Mouse (Mus musculus) neural tube, embryonic 14.5 days (tissue): ENCODE measurements around the gene Fry. TPM values are rescaled to one million over a fixed set of nuclear protein-coding genes. Genes with fewer than 3 reads are reported as not detected.

Source experiments
- ATAC-seq: fragments of 200-750 bp; cut with Nextera tagmentation; 2 replicates; pipeline ENCODE4 v1.8.0; 2017; ENCODE audit warnings: low read depth, mild to moderate bottlenecking, moderate TSS enrichment, moderate library complexity
- H3K27ac ChIP-seq: fragments of 300-500 bp; sonication (generic); 2 replicates; pipeline ENCODE4 v1.5.1; 2014; ENCODE audit warnings: low read depth, mild to moderate bottlenecking, control low read depth, low read length, moderate library complexity, mixed read lengths
- H3K27me3 ChIP-seq: fragments of 300-500 bp; sonication (generic); 2 replicates; pipeline ENCODE4 v1.6.1; 2014; ENCODE audit warnings: low read length; ENCODE audit not compliant: control insufficient read depth, insufficient read depth
- H3K36me3 ChIP-seq: fragments of 300-500 bp; sonication (generic); 2 replicates; pipeline ENCODE4 v1.6.1; 2014; ENCODE audit warnings: low read length, mixed read lengths; ENCODE audit not compliant: control insufficient read depth, insufficient read depth
- H3K4me1 ChIP-seq: fragments of 300-500 bp; sonication (generic); 2 replicates; pipeline ENCODE4 v1.6.1; 2014; ENCODE audit warnings: low read length; ENCODE audit not compliant: control insufficient read depth, insufficient read depth
- H3K4me2 ChIP-seq: fragments of 300-500 bp; sonication (generic); 2 replicates; pipeline ENCODE4 v1.6.1; 2014; ENCODE audit warnings: mild to moderate bottlenecking, low read depth, low read length, control low read depth
- H3K4me3 ChIP-seq: fragments of 300-500 bp; sonication (generic); 2 replicates; pipeline ENCODE4 v1.5.1; 2014; ENCODE audit warnings: low read depth, low read length, control low read depth, mixed read lengths
- H3K9ac ChIP-seq: fragments of 300-500 bp; sonication (generic); replicated peaks from 2 replicates; pipeline ENCODE4 v1.6.1; 2014; ENCODE audit warnings: low read depth, mild to moderate bottlenecking, control low read depth, low read length, mixed read lengths
- H3K9me3 ChIP-seq: fragments of 300-500 bp; sonication (generic); 2 replicates; pipeline ENCODE4 v1.6.1; 2016; ENCODE audit warnings: low read length; ENCODE audit not compliant: control insufficient read depth
- WGBS: fragments of 180-500 bp; shearing (Covaris S2); extraction: QIAGEN DNeasy Blood & Tissue Kit; methylation state at CpG from one replicate; pipeline ENCODE4 v1.1.7; 2014; 5-methylcytosine and 5-hydroxymethylcytosine counted together
- polyA plus RNA-seq: library from polyadenylated mRNA; unstranded; fragments of >200 nt; fragmentation: Nextera tagmentation; extraction: Ambion mirVana; gene quantifications from 2 replicates; pipeline ENCODE4 v1.2.1, GENCODE M21; 2014

The Fry gene
- polyA plus RNA-seq, 1 experiment from 2014 or later, result 85.1 TPM

- no peak overlapping the region for H3K27ac ChIP-seq
- no peak overlapping the region for H3K9ac ChIP-seq
Measured at GRCm38 (mm10) chr5:150451281-150452003, 333.0 kb downstream of the Fry start.

GRCm38 (mm10) chr5:150452004-150452626 lies 333.7 kb downstream of the Fry start:
- no peak overlapping the region for H3K27ac ChIP-seq
- 37% methylated on average over 1 of the region's 1 CpGs for WGBS
- H3K4me3 ChIP-seq, result no peak overlapping the region
- no peak overlapping the region for H3K9ac ChIP-seq
- peaks cover 80% of the 10 kb centered on the region for H3K36me3 ChIP-seq
- no peaks in the 10 kb centered on the region for H3K27me3 ChIP-seq
- no peaks in the 10 kb centered on the region for H3K4me1 ChIP-seq
- no peak for ATAC-seq
- H3K9me3 ChIP-seq, result no peaks in the 10 kb centered on the region
- no peak overlapping the region for H3K4me2 ChIP-seq

More at GRCm38 (mm10) chr5:150451281-150452003, 333.0 kb downstream of the Fry start:
- Histone ChIP-seq H3K4me1 (no peaks in the 10 kb centered on the region), H3K4me3 (no peak overlapping the region), H3K36me3 (peaks cover 76% of the 10 kb centered on the region), H3K9me3 (no peaks in the 10 kb centered on the region), H3K27me3 (no peaks in the 10 kb centered on the region), H3K4me2 (no peak overlapping the region)
- WGBS, result 83% methylated on average over 9 of the region's 9 CpGs
- no peak for ATAC-seq

- no peak for ATAC-seq
- Histone ChIP-seq H3K4me1 (no peaks in the 10 kb centered on the region), H3K4me2 (no peak overlapping the region), H3K27ac (no peak overlapping the region), H3K27me3 (no peaks in the 10 kb centered on the region), H3K4me3 (no peak overlapping the region), H3K9ac (no peak overlapping the region), H3K36me3 (peaks cover 81% of the 10 kb centered on the region), H3K9me3 (no peaks in the 10 kb centered on the region)
Measured at GRCm38 (mm10) chr5:150452671-150453070, 334.2 kb downstream of the Fry start.

GRCm38 (mm10) chr5:150453490-150453889 lies 335.0 kb downstream of the Fry start:
- Histone ChIP-seq H3K36me3 (peaks cover 80% of the 10 kb centered on the region), H3K4me2 (no peak overlapping the region), H3K27me3 (no peaks in the 10 kb centered on the region), H3K9ac (no peak overlapping the region), H3K27ac (no peak overlapping the region), H3K4me1 (0 out of 2 replicates have a peak, but pooled peaks cover 3% of the 10 kb centered on the region), H3K9me3 (no peaks in the 10 kb centered on the region), H3K4me3 (no peak overlapping the region)
- WGBS, result 89% methylated on average over 4 of the region's 4 CpGs
- ATAC-seq, result no peak

DNA sequence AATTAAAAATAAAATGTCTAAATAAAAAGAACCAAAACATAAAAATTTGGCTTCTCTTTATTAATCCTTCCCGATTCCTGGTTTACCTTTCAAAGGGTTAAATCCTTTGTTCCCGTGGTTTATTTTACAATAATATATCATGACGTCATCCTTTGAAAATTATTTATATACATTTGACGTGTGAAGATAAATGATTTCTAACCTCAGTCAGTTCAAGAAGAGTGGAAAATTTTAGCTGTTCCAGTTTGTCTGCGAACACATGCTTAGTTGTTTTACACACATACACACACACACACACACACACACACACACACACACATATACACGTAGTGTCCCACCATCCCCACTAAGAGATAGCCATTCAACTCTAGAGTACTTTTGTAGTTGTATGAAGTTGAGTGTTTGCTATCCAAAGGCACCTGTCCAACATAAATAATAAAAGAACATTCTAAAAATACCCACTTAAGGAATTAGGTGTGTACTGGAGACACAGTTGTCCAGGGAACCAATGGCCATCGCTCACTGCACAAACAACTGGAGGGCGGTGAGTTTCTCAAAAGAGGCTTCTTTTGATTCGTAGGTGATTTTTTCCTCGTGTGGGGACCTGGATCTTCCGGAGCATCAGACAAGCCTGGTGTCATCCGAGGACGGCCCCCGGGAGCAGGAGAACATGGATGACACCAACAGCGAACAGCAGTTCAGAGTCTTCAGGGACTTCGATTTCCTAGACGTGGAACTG lies 338.9 kb downstream of the Fry start:
- 82% methylated on average over 17 of the region's 17 CpGs for WGBS
- Histone ChIP-seq H3K4me3 (no peak overlapping the region), H3K27me3 (no peaks in the 10 kb centered on the region), H3K9ac (no peak overlapping the region), H3K4me1 (0 out of 2 replicates have a peak, but pooled peaks cover 4% of the 10 kb centered on the region), H3K4me2 (no peak overlapping the region), H3K36me3 (peaks cover 53% of the 10 kb centered on the region), H3K9me3 (no peaks in the 10 kb centered on the region), H3K27ac (no peak overlapping the region)
- ATAC-seq, result no peak

DNA sequence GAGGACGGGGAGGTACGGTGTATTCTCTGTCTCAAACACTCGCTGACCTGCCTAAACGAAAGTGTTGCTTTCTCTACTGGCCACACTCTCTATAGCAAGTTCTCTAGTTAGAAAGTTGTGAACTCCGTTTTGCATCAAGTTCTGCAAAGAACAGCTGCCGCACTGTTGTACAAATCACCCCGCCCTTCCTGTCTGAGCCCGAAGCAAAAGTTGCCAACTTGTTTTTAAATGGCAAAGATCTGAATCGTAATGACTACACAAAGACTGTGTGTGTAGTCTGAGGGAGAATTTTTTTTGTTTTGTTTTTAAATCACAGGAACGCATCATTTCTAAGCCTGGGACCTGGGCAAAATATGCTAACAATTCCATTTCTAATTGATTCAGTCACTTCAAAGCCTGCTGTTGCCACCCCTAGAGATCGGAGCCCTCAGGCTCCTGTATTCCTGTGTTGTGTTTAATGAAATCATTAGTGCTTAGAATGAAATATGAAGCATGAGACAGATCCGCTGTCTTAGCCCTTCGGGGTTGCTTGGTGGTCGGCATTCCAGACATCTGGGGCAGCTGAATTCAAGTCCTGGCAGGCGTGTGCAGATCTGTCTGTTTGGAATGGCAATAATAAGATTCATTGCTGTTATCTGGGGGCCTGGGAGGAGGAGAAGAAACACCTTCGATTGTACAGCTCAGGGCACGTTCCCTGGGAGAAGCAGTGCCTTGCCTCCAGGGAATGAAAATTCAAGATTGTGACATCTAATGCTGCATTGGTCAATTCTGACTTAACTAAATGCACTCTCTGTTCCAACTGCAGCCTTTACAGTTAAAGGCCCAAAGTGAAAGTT lies 339.7 kb downstream of the Fry start:
- 35% methylated on average over 17 of the region's 17 CpGs for WGBS
- H3K9ac ChIP-seq, result no peak overlapping the region
- no peaks in the 10 kb centered on the region for H3K9me3 ChIP-seq
- no peak overlapping the region for H3K27ac ChIP-seq
- peaks cover 45% of the 10 kb centered on the region for H3K36me3 ChIP-seq
- H3K4me2 ChIP-seq, result no peak overlapping the region
- no peak overlapping the region for H3K4me3 ChIP-seq
- no peaks in the 10 kb centered on the region for H3K27me3 ChIP-seq
- peak; percentile 70; the same call in 1 of the 2 replicates for ATAC-seq
- H3K4me1 ChIP-seq, result 0 out of 2 replicates have a peak, but pooled peaks cover 4% of the 10 kb centered on the region

DNA sequence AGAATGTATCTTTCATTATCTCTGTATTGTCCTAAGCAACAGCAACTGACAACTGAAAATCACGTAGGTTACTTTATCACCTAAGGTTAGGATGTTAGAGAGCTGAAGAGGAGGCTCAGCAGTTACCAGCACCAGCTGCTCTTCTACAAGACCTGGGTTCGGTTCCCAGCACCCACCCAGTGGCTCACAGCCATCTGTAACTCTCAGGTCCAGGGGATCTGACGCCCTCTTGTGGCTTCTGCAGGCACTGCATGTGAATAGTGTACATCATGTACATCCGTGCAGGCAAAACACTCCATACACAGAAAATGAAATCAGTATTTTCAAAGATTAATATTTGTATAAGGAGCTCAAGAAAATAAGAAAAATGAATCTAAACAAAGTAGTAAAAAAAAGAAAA lies 341.4 kb downstream of the Fry start:
- H3K9ac ChIP-seq, result no peak overlapping the region
- 0 out of 2 replicates have a peak, but pooled peaks cover 4% of the 10 kb centered on the region for H3K4me1 ChIP-seq
- H3K9me3 ChIP-seq, result no peaks in the 10 kb centered on the region
- no peak for ATAC-seq
- H3K4me3 ChIP-seq, result no peak overlapping the region
- no peak overlapping the region for H3K27ac ChIP-seq
- no peak overlapping the region for H3K4me2 ChIP-seq
- 84% methylated on average over 4 of the region's 4 CpGs for WGBS
- H3K27me3 ChIP-seq, result no peaks in the 10 kb centered on the region
- H3K36me3 ChIP-seq, result peaks cover 31% of the 10 kb centered on the region

GRCm38 (mm10) chr5:150464721-150465120 lies 346.3 kb downstream of the Fry start:
- Histone ChIP-seq H3K4me2 (no peak overlapping the region), H3K27me3 (no peaks in the 10 kb centered on the region), H3K27ac (no peak overlapping the region), H3K4me1 (no peaks in the 10 kb centered on the region), H3K4me3 (no peak overlapping the region), H3K36me3 (peaks cover 16% of the 10 kb centered on the region), H3K9ac (no peak overlapping the region), H3K9me3 (no peaks in the 10 kb centered on the region)
- ATAC-seq, result no peak
- 74% methylated on average over 3 of the region's 3 CpGs for WGBS
